Mouse (Mus musculus) CH12.LX (cell line): Measurements from ENCODE around the gene Rac3.

Experiments
- CTCF ChIP-seq, 2 experiments: IDR thresholded peaks in 1 of 2; conservative IDR thresholded peaks in 1 of 2; 2 replicates each; pipeline ENCODE4 v1.5.1; 2011 to 2012; ENCODE audit warnings: low read depth in 2 of 2, low read length in 2 of 2, improper control_type of control experiment in 1 of 2, inconsistent platforms in 1 of 2, mild to moderate bottlenecking in 1 of 2, moderate library complexity in 1 of 2
- EP300 ChIP-seq: IDR thresholded peaks from 2 replicates; pipeline ENCODE4 v1.6.1; 2011; ENCODE audit warnings: low read length, improper control_type of control experiment
- MAX ChIP-seq: IDR thresholded peaks from 2 replicates; pipeline ENCODE4 v1.6.1; 2011; ENCODE audit warnings: low read length, improper control_type of control experiment
- MAZ ChIP-seq: IDR thresholded peaks from 2 replicates; pipeline ENCODE4 v1.6.1; 2012; ENCODE audit warnings: low read depth, mild to moderate bottlenecking, inconsistent platforms, low read length, improper control_type of control experiment, moderate library complexity
- POLR2A ChIP-seq: IDR thresholded peaks from 2 replicates; pipeline ENCODE4 v1.6.1; 2011; ENCODE audit warnings: low read depth, mild to moderate bottlenecking, improper control_type of control experiment, low read length

DNA sequence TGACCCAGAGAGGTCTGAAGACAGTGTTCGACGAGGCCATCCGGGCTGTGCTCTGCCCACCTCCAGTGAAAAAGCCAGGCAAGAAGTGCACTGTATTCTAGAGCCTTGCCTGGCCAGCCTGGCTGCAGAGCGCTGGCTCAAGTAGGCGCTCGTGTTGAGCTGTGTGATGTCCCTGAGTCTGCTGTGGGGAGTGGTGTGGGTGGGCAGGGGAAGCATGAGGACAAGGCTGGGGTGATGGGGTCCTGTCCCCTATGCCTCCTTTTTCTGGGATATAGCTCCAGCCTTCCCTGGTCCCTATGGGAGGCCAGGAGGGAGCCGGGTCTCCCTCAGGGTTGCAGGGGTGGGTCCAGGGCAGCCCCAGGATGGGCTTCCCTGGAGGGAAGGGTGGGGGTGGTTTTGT, 2.2 kb downstream of the Rac3 start:
- no peak for TF ChIP-seq CTCF (conservative IDR thresholded peaks at IDR 0.05 in 1 of 2, IDR thresholded peaks at IDR 0.05 in 1 of 2; ENCODE audit: low read depth in 2 of 2, low read length in 2 of 2)
- TF ChIP-seq EP300 = no peak
- TF ChIP-seq POLR2A = no peak
- TF ChIP-seq MAZ = no peak
- no peak for TF ChIP-seq MAX
